Mouse (Mus musculus): Measurements from ENCODE around the gene Wnk2.

GRCm38 (mm10) chr13:49154621-49155020 lies 6.8 kb upstream of the Wnk2 start:
- TF ChIP-seq CTCF (IDR thresholded peaks at IDR 0.05; ENCODE audit: low read depth, low read length) = no peak
- TF ChIP-seq POLR2A (IDR thresholded peaks at IDR 0.05; ENCODE audit: borderline replicate concordance, low read depth, low read length) = no peak

Data from bone marrow macrophage, adult 2 months (primary cell).